Mouse (Mus musculus): ENCODE measurements around the gene Zfp800. TPM values are rescaled to one million over a fixed set of nuclear protein-coding genes. Genes with fewer than 3 reads are reported as not detected.

Zfp800 gene
- 6.0 and 7.1 TPM in 2 replicates for polyA plus RNA-seq (2012; rRNA removed)
- polyA plus RNA-seq (2014; fragmentation: Nextera tagmentation; extraction: Ambion mirVana), result 19.5 and 20.3 TPM in 2 replicates

DNA sequence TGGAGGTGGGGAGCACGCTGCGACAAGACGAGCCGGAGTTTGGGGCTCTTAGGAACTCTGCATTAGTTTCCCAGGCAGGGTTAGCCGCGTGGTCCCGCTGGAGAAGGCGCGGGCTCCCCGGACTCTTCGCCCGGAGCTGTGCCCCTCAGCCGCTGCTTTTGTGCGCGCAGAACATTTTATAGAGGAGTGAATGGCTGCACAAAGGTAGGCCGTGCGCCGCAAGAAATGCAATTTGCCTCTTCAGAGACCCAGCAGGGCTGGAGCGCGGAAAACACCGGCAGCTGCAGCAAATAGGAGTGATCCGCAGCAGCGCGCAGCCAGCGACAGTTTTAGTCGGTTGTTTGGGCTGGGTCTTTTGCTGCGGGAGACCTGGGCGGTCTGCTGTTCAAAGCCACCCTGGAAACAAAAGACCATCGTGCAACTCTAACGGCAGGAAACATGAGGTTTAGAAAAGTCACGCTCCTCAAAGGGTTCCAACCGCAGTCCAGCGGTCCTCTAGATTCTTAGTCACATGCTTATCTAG lies at the start of gene Zfp800:
TSS of gene Zfp800 (minus strand) at position 325 of the 523 bp plus-strand sequence.
- Histone ChIP-seq H3K27ac (replicated peaks; ENCODE audit: low read depth, low read length) (no peak within 1 kb of the TSS), H3K9me3 (ENCODE audit: control insufficient read depth, low read length) (peaks cover 3% of the 10 kb centered on the region; the same call in 1 of the 2 replicates), H3K9ac (ENCODE audit: low read depth, low read length, severe bottlenecking) (peak within 1 kb of the TSS; percentile 57), H3K4me3 (replicated peaks; ENCODE audit: low read length) (peak within 1 kb of the TSS; percentile 46), H3K4me2 (replicated peaks; ENCODE audit: low read depth, low read length, severe bottlenecking) (peak within 1 kb of the TSS; percentile 86), H3K4me1 (ENCODE audit: control insufficient read depth, insufficient read depth, low read length) (no peaks in the 10 kb centered on the region; the same call in 1 of the 2 replicates), H3K27me3 (ENCODE audit: control insufficient read depth, insufficient read depth, low read length) (peaks cover 15% of the 10 kb centered on the region), H3K36me3 (ENCODE audit: control insufficient read depth, insufficient read depth, low read length) (no peaks in the 10 kb centered on the region)
- WGBS, result under 1% methylated on average over 33 of the region's 33 CpGs
- 0 out of 2 replicates have a peak, but pooled peaks have one; percentile 26 for ATAC-seq (ENCODE audit: low FRiP score, low read depth)
- no peak for DNase-seq (ENCODE audit: low spot score)
- no peak for TF ChIP-seq POLR2A (IDR thresholded peaks at IDR 0.05; ENCODE audit: borderline replicate concordance, extremely low read depth, insufficient read depth, insufficient read length)

DNA sequence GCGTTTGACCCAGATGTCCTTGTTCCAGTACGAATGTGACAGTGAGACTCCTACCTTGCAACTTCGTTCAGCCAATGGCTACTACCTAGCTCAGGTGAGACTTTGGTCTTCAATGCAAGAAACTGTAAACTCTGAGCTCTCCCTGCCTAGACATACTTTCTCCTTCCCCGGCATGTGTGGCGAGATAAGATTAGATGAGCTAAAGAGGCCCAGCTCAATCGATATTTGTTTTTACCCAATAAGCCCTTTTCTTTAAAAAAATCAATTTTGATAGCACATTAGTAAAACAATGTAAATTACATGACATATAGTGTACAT lies 33.7 kb upstream of the Zfp800 start:
- H3K27ac ChIP-seq (replicated peaks; ENCODE audit: low read depth, low read length), result no peak overlapping the region
- no peaks in the 10 kb centered on the region for H3K9me3 ChIP-seq (ENCODE audit: control insufficient read depth, low read length)
- no peaks in the 10 kb centered on the region for H3K27me3 ChIP-seq (ENCODE audit: control insufficient read depth, insufficient read depth, low read length)
- H3K9ac ChIP-seq (ENCODE audit: low read depth, low read length, severe bottlenecking), result no peak overlapping the region
- TF ChIP-seq POLR2A (IDR thresholded peaks at IDR 0.05; ENCODE audit: borderline replicate concordance, extremely low read depth, insufficient read depth, insufficient read length), result no peak
- DNase-seq (ENCODE audit: low spot score) (no peak), ATAC-seq (ENCODE audit: low FRiP score, low read depth) (no peak)
- H3K36me3 ChIP-seq (ENCODE audit: control insufficient read depth, insufficient read depth, low read length), result peaks cover 13% of the 10 kb centered on the region
- no peak overlapping the region for H3K4me3 ChIP-seq (replicated peaks; ENCODE audit: low read length)
- 64% methylated on average over 6 of the region's 6 CpGs for WGBS
- H3K4me1 ChIP-seq (ENCODE audit: control insufficient read depth, insufficient read depth, low read length), result no peaks in the 10 kb centered on the region
- H3K4me2 ChIP-seq (replicated peaks; ENCODE audit: low read depth, low read length, severe bottlenecking), result no peak overlapping the region

DNA sequence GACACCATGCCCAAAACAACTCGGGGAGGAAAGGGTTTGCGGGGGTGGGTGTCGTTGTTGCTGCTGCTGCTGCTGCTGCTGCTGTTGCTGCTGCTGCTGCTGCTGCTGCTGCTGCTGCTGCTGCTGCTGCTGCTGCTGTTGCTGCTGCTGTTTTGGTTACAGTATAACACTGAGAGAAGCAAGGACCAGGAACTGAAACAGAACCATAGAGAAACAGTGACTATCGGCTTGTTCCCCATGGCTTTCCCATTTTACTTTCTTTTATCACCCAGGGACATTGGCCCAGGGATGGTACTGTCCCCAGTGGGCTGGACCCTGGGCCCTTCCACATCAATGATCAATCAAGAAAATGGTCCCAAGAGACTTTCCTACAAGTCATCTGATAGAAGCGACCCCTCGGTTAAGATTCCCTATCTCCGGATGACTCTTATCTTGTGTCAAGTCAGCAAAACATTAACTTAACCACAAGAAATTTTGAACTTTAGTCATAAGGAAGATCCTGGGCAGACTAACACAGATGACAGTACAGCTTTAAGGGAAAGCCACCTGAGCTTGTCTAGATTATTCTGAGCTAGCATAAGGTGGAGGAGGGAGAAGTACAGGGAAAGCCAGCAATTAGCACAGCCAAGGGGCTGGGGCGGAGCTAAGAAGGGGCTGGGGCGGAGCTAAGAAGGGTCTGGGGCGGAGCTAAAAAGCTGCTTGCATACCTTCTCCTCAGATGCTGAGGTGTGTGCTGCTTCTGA lies 33.2 kb upstream of the Zfp800 start:
- no peak overlapping the region for H3K27ac ChIP-seq (replicated peaks; ENCODE audit: low read depth, low read length)
- 76% methylated on average over 10 of the region's 10 CpGs for whole genome bisulfite sequencing
- H3K4me3 ChIP-seq (replicated peaks; ENCODE audit: low read length), result no peak overlapping the region
- no peaks in the 10 kb centered on the region for H3K27me3 ChIP-seq (ENCODE audit: control insufficient read depth, insufficient read depth, low read length)
- H3K4me2 ChIP-seq (replicated peaks; ENCODE audit: low read depth, low read length, severe bottlenecking), result no peak overlapping the region
- peaks cover 18% of the 10 kb centered on the region for H3K36me3 ChIP-seq (ENCODE audit: control insufficient read depth, insufficient read depth, low read length)
- no peak overlapping the region for H3K9ac ChIP-seq (ENCODE audit: low read depth, low read length, severe bottlenecking)
- ATAC-seq (ENCODE audit: low FRiP score, low read depth) (no peak), DNase-seq (ENCODE audit: low spot score) (no peak)
- no peaks in the 10 kb centered on the region for H3K4me1 ChIP-seq (ENCODE audit: control insufficient read depth, insufficient read depth, low read length)
- no peaks in the 10 kb centered on the region for H3K9me3 ChIP-seq (ENCODE audit: control insufficient read depth, low read length)
- TF ChIP-seq POLR2A (IDR thresholded peaks at IDR 0.05; ENCODE audit: borderline replicate concordance, extremely low read depth, insufficient read depth, insufficient read length), result no peak

DNA sequence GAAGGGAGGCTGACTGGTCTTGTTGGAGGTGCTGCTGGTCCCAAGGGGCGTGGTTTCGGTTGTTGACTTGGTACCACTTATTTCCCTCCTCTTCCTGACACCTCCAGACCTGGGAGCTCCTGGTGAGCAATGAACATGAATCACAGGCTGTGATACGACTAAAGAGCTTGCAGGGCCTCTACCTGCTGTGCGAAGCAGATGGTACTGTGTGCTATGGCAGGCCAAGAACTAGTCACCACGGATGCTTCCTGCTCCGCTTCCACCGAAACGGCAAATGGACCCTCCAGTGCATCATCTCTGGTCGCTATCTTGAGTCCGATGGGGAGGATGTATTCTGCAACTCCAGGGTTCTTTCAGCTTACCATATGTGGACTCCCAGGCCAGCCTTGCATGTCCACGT lies 32.1 kb upstream of the Zfp800 start:
- 86% methylated on average over 11 of the region's 11 CpGs for WGBS
- no peak overlapping the region for H3K9ac ChIP-seq (ENCODE audit: low read depth, low read length, severe bottlenecking)
- H3K4me1 ChIP-seq (ENCODE audit: control insufficient read depth, insufficient read depth, low read length), result peaks cover 1% of the 10 kb centered on the region; the same call in 1 of the 2 replicates
- no peak overlapping the region for H3K4me2 ChIP-seq (replicated peaks; ENCODE audit: low read depth, low read length, severe bottlenecking)
- H3K27ac ChIP-seq (replicated peaks; ENCODE audit: low read depth, low read length), result no peak overlapping the region
- no peaks in the 10 kb centered on the region for H3K27me3 ChIP-seq (ENCODE audit: control insufficient read depth, insufficient read depth, low read length)
- DNase-seq (ENCODE audit: low spot score), result no peak
- no peak for TF ChIP-seq POLR2A (IDR thresholded peaks at IDR 0.05; ENCODE audit: borderline replicate concordance, extremely low read depth, insufficient read depth, insufficient read length)
- no peak overlapping the region for H3K4me3 ChIP-seq (replicated peaks; ENCODE audit: low read length)
- peaks cover 25% of the 10 kb centered on the region for H3K36me3 ChIP-seq (ENCODE audit: control insufficient read depth, insufficient read depth, low read length)
- no peaks in the 10 kb centered on the region for H3K9me3 ChIP-seq (ENCODE audit: control insufficient read depth, low read length)
- ATAC-seq (ENCODE audit: low FRiP score, low read depth), result no peak

DNA sequence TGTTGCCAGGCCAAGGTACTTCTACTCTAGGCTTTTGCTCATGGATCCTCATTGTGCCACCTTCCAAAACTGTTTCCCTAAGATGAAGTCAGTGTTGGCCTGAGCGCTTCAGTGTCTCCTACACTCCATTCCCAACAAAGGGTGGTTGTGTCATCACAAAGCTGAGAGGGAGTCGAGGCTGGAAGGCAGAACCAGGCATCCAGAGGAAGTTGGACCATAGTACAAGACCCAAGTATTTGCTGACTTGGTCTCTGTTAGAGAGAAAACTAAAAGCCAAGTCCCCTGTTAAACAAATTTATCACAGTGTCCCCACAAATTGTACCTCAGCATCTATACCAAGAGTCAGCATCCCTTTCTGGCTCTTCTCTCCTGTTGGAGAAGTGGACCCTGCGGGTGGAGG lies 30.5 kb upstream of the Zfp800 start, which contains the start of gene Gcc1:
TSS of gene Gcc1 (minus strand) at position 101 of the 400 bp plus-strand sequence.
- ATAC-seq (ENCODE audit: low FRiP score, low read depth), result no peak

More for the DNA sequence above, 30.5 kb upstream of the Zfp800 start, which contains the start of gene Gcc1:
- no peak within 1 kb of the TSS for H3K4me3 ChIP-seq (replicated peaks; ENCODE audit: low read length)
- no peak for TF ChIP-seq POLR2A (IDR thresholded peaks at IDR 0.05; ENCODE audit: borderline replicate concordance, extremely low read depth, insufficient read depth, insufficient read length)
- DNase-seq (ENCODE audit: low spot score), result no peak
- H3K4me2 ChIP-seq (replicated peaks; ENCODE audit: low read depth, low read length, severe bottlenecking), result no peak within 1 kb of the TSS
- peaks cover 8% of the 10 kb centered on the region; the same call in 1 of the 2 replicates for H3K4me1 ChIP-seq (ENCODE audit: control insufficient read depth, insufficient read depth, low read length)
- 90% methylated on average over 3 of the region's 3 CpGs for WGBS
- H3K27me3 ChIP-seq (ENCODE audit: control insufficient read depth, insufficient read depth, low read length), result no peaks in the 10 kb centered on the region
- no peak within 1 kb of the TSS for H3K27ac ChIP-seq (replicated peaks; ENCODE audit: low read depth, low read length)
- no peak within 1 kb of the TSS for H3K9ac ChIP-seq (ENCODE audit: low read depth, low read length, severe bottlenecking)
- no peaks in the 10 kb centered on the region for H3K9me3 ChIP-seq (ENCODE audit: control insufficient read depth, low read length)
- peaks cover 25% of the 10 kb centered on the region for H3K36me3 ChIP-seq (ENCODE audit: control insufficient read depth, insufficient read depth, low read length)

All from limb, embryonic 14.5 days (tissue).